Mouse (Mus musculus) midbrain, embryonic 15.5 days (tissue): ENCODE measurements around the gene Gm11115. TPM values are rescaled to one million over a fixed set of nuclear protein-coding genes. Genes with fewer than 3 reads are reported as not detected.

Source experiments
- ATAC-seq: fragments of 200-750 bp; cut with Nextera tagmentation; replicated peaks from 2 replicates; pipeline ENCODE4 v1.8.0; 2017; ENCODE audit warnings: moderate TSS enrichment
- H3K27ac ChIP-seq: fragments of 300-500 bp; sonication (generic); 2 replicates; pipeline ENCODE4 v1.5.1; 2015; ENCODE audit warnings: mild to moderate bottlenecking, inconsistent platforms
- H3K27me3 ChIP-seq: fragments of 300-500 bp; sonication (generic); replicated peaks from 2 replicates; pipeline ENCODE4 v1.6.1; 2015; ENCODE audit warnings: inconsistent platforms
- H3K36me3 ChIP-seq: fragments of 300-500 bp; sonication (generic); replicated peaks from 2 replicates; pipeline ENCODE4 v1.6.1; 2015; ENCODE audit warnings: inconsistent platforms
- H3K4me1 ChIP-seq: fragments of 300-500 bp; sonication (generic); 2 replicates; pipeline ENCODE4 v1.6.1; 2015; ENCODE audit warnings: inconsistent platforms
- H3K4me2 ChIP-seq: fragments of 300-500 bp; sonication (generic); 2 replicates; pipeline ENCODE4 v1.6.1; 2015; ENCODE audit warnings: inconsistent platforms, mild to moderate bottlenecking, moderate library complexity
- H3K4me3 ChIP-seq: fragments of 300-500 bp; sonication (generic); 2 replicates; pipeline ENCODE4 v1.5.1; 2015; ENCODE audit warnings: mild to moderate bottlenecking, inconsistent platforms
- H3K9ac ChIP-seq: fragments of 300-500 bp; sonication (generic); 2 replicates; pipeline ENCODE4 v1.6.1; 2015; ENCODE audit warnings: mild to moderate bottlenecking, inconsistent platforms
- H3K9me3 ChIP-seq: fragments of 300-500 bp; sonication (generic); 2 replicates; pipeline ENCODE4 v1.6.1; 2016; ENCODE audit warnings: inconsistent platforms
- WGBS: fragments of 180-500 bp; shearing (Covaris S2); methylation state at CpG from one replicate; pipeline ENCODE4 v1.1.7; 2015; ENCODE audit warnings: mixed read lengths; 5-methylcytosine and 5-hydroxymethylcytosine counted together
- polyA plus RNA-seq: library from polyadenylated mRNA; unstranded; fragments of >200 nt; fragmentation: Nextera tagmentation; extraction: Ambion mirVana; gene quantifications from 2 replicates; pipeline ENCODE4 v1.2.1, GENCODE M21; 2015

Gm11115 gene
- polyA plus RNA-seq, result not detected in 2 replicates

DNA sequence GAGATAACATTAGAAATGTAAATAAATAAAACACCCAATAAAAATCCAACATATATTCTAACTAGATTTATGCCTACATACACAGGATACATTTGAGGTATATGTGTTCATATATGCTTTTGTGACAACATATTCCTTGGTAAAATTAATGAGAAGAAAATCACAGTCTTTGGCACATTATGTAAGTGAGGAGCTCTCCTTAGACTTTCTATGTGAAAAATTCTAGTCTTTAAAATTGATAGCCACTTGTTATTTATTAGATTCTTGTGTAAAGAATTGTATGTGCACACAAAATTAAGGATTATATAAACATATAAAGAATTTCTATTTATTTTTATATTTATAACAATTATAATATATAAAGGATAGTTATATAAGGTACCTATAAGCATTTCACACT, at the start of gene Gm11115:
TSS of gene Gm11115 (minus strand) at position 101 of the 400 bp plus-strand sequence.
- Histone ChIP-seq H3K9me3 (no peaks in the 10 kb centered on the region), H3K36me3 (no peaks in the 10 kb centered on the region), H3K4me1 (no peaks in the 10 kb centered on the region), H3K27ac (no peak within 1 kb of the TSS), H3K27me3 (no peaks in the 10 kb centered on the region), H3K4me3 (no peak within 1 kb of the TSS), H3K9ac (no peak within 1 kb of the TSS), H3K4me2 (no peak within 1 kb of the TSS)
- no peak for ATAC-seq

DNA sequence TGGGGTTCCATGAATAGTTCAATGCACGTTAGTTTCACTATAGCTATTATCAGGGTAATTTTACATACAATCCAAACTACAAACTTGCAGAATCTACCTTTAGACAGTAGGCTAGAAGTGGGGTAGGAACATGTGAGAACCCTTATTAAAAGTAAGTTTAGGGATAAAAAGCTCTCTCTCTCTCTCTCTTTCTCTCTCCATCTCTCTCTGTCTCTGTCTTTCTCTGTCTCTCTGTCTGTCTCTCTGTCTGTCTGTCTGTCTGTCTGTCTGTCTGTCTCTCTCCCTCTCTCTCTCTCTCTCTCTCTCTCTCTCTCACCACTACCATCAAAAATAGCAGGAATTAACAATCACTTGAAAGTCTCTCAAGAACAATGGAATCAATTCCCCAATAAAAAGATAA, 42.5 kb downstream of the Gm11115 start, which contains the start of gene Gm11116:
TSS of gene Gm11116 (minus strand) at position 101 of the 400 bp plus-strand sequence.
- no peak for ATAC-seq
- Histone ChIP-seq H3K4me1 (no peaks in the 10 kb centered on the region), H3K9ac (no peak within 1 kb of the TSS), H3K27ac (no peak within 1 kb of the TSS), H3K27me3 (no peaks in the 10 kb centered on the region), H3K9me3 (no peaks in the 10 kb centered on the region), H3K36me3 (no peaks in the 10 kb centered on the region), H3K4me2 (no peak within 1 kb of the TSS), H3K4me3 (no peak within 1 kb of the TSS)
- WGBS, result 76% methylated on average over 1 of the region's 1 CpGs

Other genes with a start within 250 kb of the Gm11115 start
- gene Csn3, start 228.5 kb downstream of the Gm11115 start, polyA plus RNA-seq, result not detected in 2 replicates
- not detected in 2 replicates for gene 2310003L06Rik, start 184.6 kb downstream of the Gm11115 start, polyA plus RNA-seq
- not detected in 2 replicates for gene Gm28434, start 184.6 kb downstream of the Gm11115 start, polyA plus RNA-seq
- not detected in 2 replicates for gene Cabs1, start 174.7 kb downstream of the Gm11115 start, polyA plus RNA-seq
- gene Smr3a, start 151.6 kb downstream of the Gm11115 start, polyA plus RNA-seq, result not detected in 2 replicates
- gene Smr2, start 67.5 kb downstream of the Gm11115 start, polyA plus RNA-seq, result not detected in 2 replicates
- not detected in 2 replicates for gene Gm11116, start 42.6 kb downstream of the Gm11115 start, polyA plus RNA-seq
- not detected in 2 replicates for gene Gm7714, start 114.8 kb upstream of the Gm11115 start, polyA plus RNA-seq
- gene Prol1, start 163.2 kb upstream of the Gm11115 start, polyA plus RNA-seq, result not detected in 2 replicates
- gene Amtn, start 222.0 kb upstream of the Gm11115 start, polyA plus RNA-seq, result not detected in 2 replicates